ENCODE assay signal across 22 mouse cellular contexts in the genomic region with DNA sequence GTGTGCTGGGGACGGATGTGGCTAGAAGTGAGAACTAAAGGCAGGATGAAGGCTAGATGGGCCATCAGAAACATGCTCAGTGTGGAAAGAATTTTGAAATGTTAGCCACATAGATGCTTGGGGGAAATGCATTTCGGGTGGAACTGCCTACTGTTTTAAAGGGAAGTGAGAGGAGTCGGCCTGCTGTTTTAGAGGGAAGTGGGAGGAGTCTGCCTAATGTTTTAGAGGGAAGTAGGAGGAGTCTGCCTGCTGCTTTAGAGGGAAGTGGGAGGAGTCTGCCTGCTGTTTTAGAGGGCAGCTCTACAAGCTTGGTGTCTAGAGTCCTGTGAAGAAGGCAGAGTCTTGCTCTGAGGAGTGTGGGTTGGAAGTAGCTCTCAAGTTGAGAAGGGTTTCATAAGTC.
DNase-seq lines count a peak whose midpoint lies in the region; ATAC-seq and TF ChIP-seq lines count a peak whose summit lies in the region.
"Had no signal": no experiment of that assay in that cellular context is flagged by ENCODE, and none has a peak within 500 bp of the region (broad histone marks: within the 10 kb centered on the region; RNA-seq: fewer than 3 reads in every experiment).

No protein-coding gene starts in this region.

- no peak for TF ChIP-seq CTCF in MEL (IDR thresholded peaks at IDR 0.05 in 2 of 3, conservative IDR thresholded peaks at IDR 0.05 in 1 of 3; ENCODE audit: control insufficient read depth in 1 of 3, insufficient read depth in 1 of 3, low read depth in 2 of 3, low read length in 3 of 3, poor library complexity in 1 of 3, severe bottlenecking in 1 of 3)
- TF ChIP-seq CTCF in forebrain, postnatal 0 days (IDR thresholded peaks at IDR 0.05; ENCODE audit: low read depth), result no peak

- no peak overlapping the region for H3K4me2 ChIP-seq in forebrain, postnatal 0 days (ENCODE audit: low read depth)
- H3K4me2 ChIP-seq: hindbrain, embryonic 15.5 days; midbrain, embryonic 13.5 days had no signal

- H3K4me1 ChIP-seq in MEL (ENCODE audit: control insufficient read depth in 1 of 2, insufficient read depth in 2 of 2, low read length in 2 of 2), result no peaks in the 10 kb centered on the region
- H3K4me1 ChIP-seq in forebrain, postnatal 0 days (ENCODE audit: insufficient read depth), result no peaks in the 10 kb centered on the region
- H3K4me1 ChIP-seq: forebrain, embryonic 10.5 days; hindbrain, embryonic 15.5 days; midbrain, embryonic 13.5 days had no signal

- TF ChIP-seq EP300 in MEL (IDR thresholded peaks at IDR 0.05; ENCODE audit: low read depth in 1 of 2, low read length in 2 of 2), result no peak

- H3K79me2 ChIP-seq in MEL (ENCODE audit: control insufficient read depth, insufficient read depth, low read length, poor library complexity), result no peaks in the 10 kb centered on the region

- no peaks in the 10 kb centered on the region for H3K36me3 ChIP-seq in MEL (ENCODE audit: control insufficient read depth in 1 of 2, insufficient read depth in 2 of 2, low read length in 2 of 2)
- H3K36me3 ChIP-seq in forebrain, postnatal 0 days (ENCODE audit: insufficient read depth), result no peaks in the 10 kb centered on the region
- H3K36me3 ChIP-seq: forebrain, embryonic 10.5 days; hindbrain, embryonic 15.5 days; midbrain, embryonic 13.5 days had no signal

- H3K9ac ChIP-seq in MEL (ENCODE audit: control insufficient read depth, low read depth, low read length, poor library complexity, severe bottlenecking), result no peak overlapping the region
- no peak overlapping the region for H3K9ac ChIP-seq in forebrain, postnatal 0 days
- H3K9ac ChIP-seq: hindbrain, embryonic 15.5 days; liver, embryonic 14.5 days; midbrain, embryonic 13.5 days had no signal

- H3K4me3 ChIP-seq in MEL (ENCODE audit: control insufficient read depth in 1 of 2, insufficient read depth in 1 of 2, low read depth in 2 of 2, low read length in 2 of 2), result no peak overlapping the region
- H3K4me3 ChIP-seq in forebrain, postnatal 0 days (ENCODE audit: low read depth, low read length), result no peak overlapping the region
- H3K4me3 ChIP-seq: forebrain, embryonic 10.5 days; gastrocnemius, adult 2 months; hindbrain, embryonic 15.5 days; midbrain, embryonic 13.5 days; myocyte had no signal

- peak; percentile 59 to 60; a peak in 3 of 4 replicates for ATAC-seq in hematopoietic stem cell, adult 5-6 weeks (replicated peaks in 1 of 2; ENCODE audit: insufficient read depth in 1 of 2, low FRiP score in 2 of 2, low TSS enrichment in 1 of 2, low read depth in 1 of 2, poor library complexity in 2 of 2, severe bottlenecking in 2 of 2)
- peak; percentile 58 for ATAC-seq in neutrophil, adult 5-6 weeks (ENCODE audit: extremely low read depth, insufficient number of reproducible peaks, low FRiP score, poor library complexity, severe bottlenecking)
- ATAC-seq in forebrain, postnatal 0 days, result no peak
- no peak for ATAC-seq in megakaryocyte-erythroid progenitor cell, adult 5-6 weeks (replicated peaks; ENCODE audit: low FRiP score, low TSS enrichment, poor library complexity, severe bottlenecking)
- ATAC-seq: intestine, postnatal 0 days; midbrain, embryonic 13.5 days had no signal

- no peak for TF ChIP-seq POLR2A in MEL (IDR thresholded peaks at IDR 0.05; ENCODE audit: control insufficient read depth in 1 of 2, insufficient read depth in 1 of 2, low read depth in 1 of 2, low read length in 2 of 2, poor library complexity in 1 of 2)

- H3K9me3 ChIP-seq in MEL (replicated peaks; ENCODE audit: insufficient read depth, low read length), result no peaks in the 10 kb centered on the region
- H3K9me3 ChIP-seq in forebrain, postnatal 0 days (ENCODE audit: low read length), result no peaks in the 10 kb centered on the region
- H3K9me3 ChIP-seq: forebrain, embryonic 10.5 days; hindbrain, embryonic 15.5 days; midbrain, embryonic 13.5 days had no signal

- WGBS in forebrain, postnatal 0 days, result 73% methylated on average over 3 of the region's 3 CpGs

- no peaks in the 10 kb centered on the region for H3K27me3 ChIP-seq in MEL (ENCODE audit: control insufficient read depth in 1 of 2, insufficient read depth in 2 of 2, low read length in 2 of 2)
- H3K27me3 ChIP-seq in forebrain, postnatal 0 days (ENCODE audit: insufficient read depth, low read length), result no peaks in the 10 kb centered on the region
- H3K27me3 ChIP-seq: hindbrain, embryonic 15.5 days; midbrain, embryonic 13.5 days had no signal

- no peak overlapping the region for H3K27ac ChIP-seq in MEL (ENCODE audit: control insufficient read depth, low read depth, low read length)
- no peak overlapping the region for H3K27ac ChIP-seq in forebrain, postnatal 0 days (ENCODE audit: low read depth, low read length)
- H3K27ac ChIP-seq: forebrain, embryonic 10.5 days; gastrocnemius, adult 2 months; hindbrain, embryonic 15.5 days; kidney, postnatal 0 days; liver, embryonic 14.5 days; midbrain, embryonic 13.5 days had no signal

- peak; percentile 3 for DNase-seq in lung, postnatal 25 days (ENCODE audit: low spot score)
- DNase-seq in lung, postnatal 10 days, result no peak
- DNase-seq in MEL (ENCODE audit: low read depth, low spot score), result peak; percentile 40
- no peak for DNase-seq in forebrain, postnatal 0 days
- no peak for DNase-seq in adrenal gland, postnatal 25 days
- DNase-seq: adrenal gland, adult 2 months; cerebellum, adult 11-12 months; cerebellum, postnatal 36 days; gastrocnemius, adult 2 months; heart, postnatal 36 days; lung, postnatal 14 days; thymus, postnatal 14 days had no signal

- TF ChIP-seq RAD21 in MEL (IDR thresholded peaks at IDR 0.05; ENCODE audit: low read depth, low read length), result no peak

TF ChIP-seq in MEL, 35 proteins besides CTCF, POLR2A, EP300 and RAD21:
- TF ChIP-seq CHD2 (IDR thresholded peaks at IDR 0.05; ENCODE audit: low read length) (no peak), MAX (IDR thresholded peaks at IDR 0.05; ENCODE audit: low read length) (no peak), ZMIZ1 (IDR thresholded peaks at IDR 0.05; ENCODE audit: low read depth, low read length) (no peak), MAFK (IDR thresholded peaks at IDR 0.05; ENCODE audit: borderline replicate concordance, low read depth, low read length) (no peak), MEF2A (IDR thresholded peaks at IDR 0.05; ENCODE audit: extremely low read depth, insufficient replicate concordance, low read depth, low read length, poor library complexity, severe bottlenecking) (no peak), TCF12 (IDR thresholded peaks at IDR 0.05; ENCODE audit: low read depth, low read length) (no peak), NRF1 (IDR thresholded peaks at IDR 0.05; ENCODE audit: insufficient read depth, low read depth, low read length, poor library complexity, severe bottlenecking) (no peak), POLR2AphosphoS2 (IDR thresholded peaks at IDR 0.05; ENCODE audit: low read length) (no peak), TAL1 (IDR thresholded peaks at IDR 0.05; ENCODE audit: low read length) (no peak), USF1 (IDR thresholded peaks at IDR 0.05; ENCODE audit: low read depth, low read length) (no peak), MYC (IDR thresholded peaks at IDR 0.05; ENCODE audit: low read depth, low read length) (no peak)

Comparison
In these comparisons a context has a peak if more than half of its experiments do, and no peak if none do; other contexts are left out.
1. DNase-seq: peak in lung, postnatal 25 days (single experiment) and MEL (single experiment); none in lung, postnatal 10 days (single experiment), forebrain, postnatal 0 days (single experiment) and adrenal gland, postnatal 25 days (single experiment).
2. ATAC-seq: peak in hematopoietic stem cell, adult 5-6 weeks (2 of 2) and neutrophil, adult 5-6 weeks (single experiment); none in forebrain, postnatal 0 days (single experiment) and megakaryocyte-erythroid progenitor cell, adult 5-6 weeks (single experiment).